Mouse (Mus musculus) monocyte, adult 2 months (primary cell): ENCODE measurements at regions not wholly inside any gene's neighbourhood (a gene's known extent, or its start where the extent isn't known, plus 50 kb on each side); places are given as distances from the start of the nearest gene placed in this dataset.
"Not testable (repeated sequence)": the region's sequence is repeated elsewhere in the genome, so short reads cannot be mapped to it uniquely, and the experiment has no call there.

ENCODE experiments used
- DNase-seq, 2 experiments: peaks; one replicate each; pipeline ENCODE4 v3.0.0; 2022; ENCODE audit warnings: low spot score in 2 of 2, low read depth in 1 of 2

GRCm38 (mm10) chr17:94866630-94867029, 116.8 kb upstream of the Mettl4 start:
- DNase-seq, result no peak

- peak; percentile 17 to 34 for DNase-seq
Measured at GRCm38 (mm10) chr17:94864531-94865318, 114.9 kb upstream of the Mettl4 start.

- DNase-seq, result not testable (repeated sequence)
Measured at GRCm38 (mm10) chr17:94854698-94855097, 104.9 kb upstream of the Mettl4 start.

DNA sequence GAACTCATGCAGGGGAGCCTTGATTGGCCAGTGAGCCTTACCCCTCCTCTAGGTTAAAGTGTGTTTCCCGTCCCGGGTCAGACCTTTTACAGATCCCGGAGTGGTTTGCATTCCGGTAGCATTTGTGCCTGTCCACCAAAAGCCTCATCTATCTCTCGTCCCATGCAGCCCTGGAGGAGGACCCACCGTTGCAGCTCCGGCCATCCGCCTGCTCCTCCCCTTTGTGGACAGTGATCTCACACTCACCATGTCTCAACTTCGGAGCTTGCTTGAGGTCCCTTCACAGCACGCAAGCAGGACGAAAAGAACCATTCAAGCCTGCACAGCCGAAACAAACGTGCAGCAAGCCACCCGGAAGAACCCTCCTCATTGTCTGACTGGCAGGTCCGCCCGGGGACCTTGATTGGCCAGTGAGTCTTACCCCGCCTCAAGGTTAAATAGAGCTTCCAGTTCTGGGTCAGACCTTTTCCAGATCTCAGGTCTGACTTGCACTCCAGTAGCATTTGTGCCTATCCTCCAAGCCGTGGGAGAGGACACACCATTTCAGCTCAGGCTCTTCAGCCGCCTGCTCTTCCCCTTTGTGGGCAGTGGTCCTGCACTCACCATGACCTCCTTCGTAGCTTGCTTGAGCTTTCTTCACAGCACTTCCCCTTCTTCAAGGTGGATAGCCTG, 84.8 kb upstream of the Mettl4 start:
- DNase-seq, result peak; percentile 9 to 22

- not testable (repeated sequence) for DNase-seq
Measured at GRCm38 (mm10) chr17:94834067-94834445, 84.2 kb upstream of the Mettl4 start.

DNA sequence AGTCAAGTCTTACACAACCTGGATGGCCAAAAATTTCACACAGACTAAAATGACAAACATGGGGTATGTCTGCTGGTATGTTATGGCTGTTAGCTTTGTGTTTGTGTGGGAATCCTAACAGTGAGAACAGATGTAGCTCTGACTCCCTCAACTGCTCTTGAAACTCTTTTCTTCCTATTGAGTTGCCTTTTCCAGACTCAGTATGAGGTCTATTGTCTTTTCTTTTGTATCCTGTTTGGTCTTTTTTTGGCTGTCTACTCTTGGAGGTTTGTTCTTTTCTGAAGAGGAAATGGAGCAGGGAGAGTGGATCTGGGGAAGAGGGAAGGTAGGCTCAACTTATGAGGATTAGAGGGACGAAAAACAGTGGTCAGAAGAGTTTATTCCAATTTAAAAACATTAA, 76.6 kb upstream of the Mettl4 start:
- not testable (repeated sequence) for DNase-seq

- DNase-seq, result no peak
Measured at GRCm38 (mm10) chr17:94808758-94809157, 58.9 kb upstream of the Mettl4 start.
